18 mouse cellular contexts compared by ENCODE assay signal in the genomic region with DNA sequence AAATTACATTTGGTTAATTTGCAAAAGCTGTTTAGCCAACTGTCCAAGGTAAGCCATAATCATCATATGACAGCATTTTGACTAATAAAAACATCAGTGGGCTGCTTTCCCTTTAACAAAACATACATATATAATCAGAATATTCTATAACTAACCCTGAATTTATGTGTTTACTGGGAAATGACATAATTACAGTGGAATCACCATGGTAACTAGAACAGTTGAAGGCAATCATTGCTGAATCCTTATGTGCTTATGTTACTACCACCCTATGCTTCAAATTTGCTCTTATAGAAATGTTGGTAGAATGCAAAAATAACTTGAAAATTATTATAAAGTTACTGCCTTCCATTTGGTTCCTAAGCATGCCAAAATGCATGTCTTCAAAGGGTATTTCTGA.
"Had no signal": no experiment of that assay in that cellular context is flagged by ENCODE, and none has a peak within 500 bp of the region (broad histone marks: within the 10 kb centered on the region; RNA-seq: fewer than 3 reads in every experiment).

No protein-coding gene starts in this region.

- H3K36me3 ChIP-seq: lung, embryonic 15.5 days; midbrain, embryonic 10.5 days; midbrain, embryonic 12.5 days; neural tube, embryonic 13.5 days; neural tube, embryonic 15.5 days; stomach, embryonic 15.5 days had no signal

- H3K4me3 ChIP-seq: lung, embryonic 15.5 days; midbrain, embryonic 10.5 days; midbrain, embryonic 12.5 days; myocyte; neural tube, embryonic 13.5 days; neural tube, embryonic 15.5 days; stomach, embryonic 15.5 days had no signal

- H3K27me3 ChIP-seq: lung, embryonic 15.5 days; midbrain, embryonic 12.5 days; neural tube, embryonic 13.5 days; neural tube, embryonic 15.5 days; stomach, embryonic 15.5 days had no signal

- DNase-seq: lung, adult 18-20 months; lung, postnatal 14 days; lung, postnatal 36 days; midbrain, embryonic 14.5 days; right cerebral cortex, postnatal 14 days; thymus, adult 2 months; thymus, postnatal 25 days; thymus, postnatal 4 days had no signal

- H3K4me1 ChIP-seq: lung, embryonic 15.5 days; midbrain, embryonic 10.5 days; midbrain, embryonic 12.5 days; neural tube, embryonic 13.5 days; neural tube, embryonic 15.5 days; stomach, embryonic 15.5 days had no signal

- H3K27ac ChIP-seq: lung, embryonic 15.5 days; midbrain, embryonic 10.5 days; midbrain, embryonic 12.5 days; neural tube, embryonic 13.5 days; neural tube, embryonic 15.5 days; stomach, embryonic 15.5 days; stomach, postnatal 0 days had no signal

- ATAC-seq: lung, postnatal 0 days; midbrain, embryonic 16.5 days had no signal

- H3K9me3 ChIP-seq: lung, embryonic 15.5 days; midbrain, embryonic 10.5 days; midbrain, embryonic 12.5 days; neural tube, embryonic 13.5 days; neural tube, embryonic 15.5 days; stomach, embryonic 15.5 days had no signal

- H3K9ac ChIP-seq: lung, embryonic 15.5 days; midbrain, embryonic 12.5 days; neural tube, embryonic 13.5 days; neural tube, embryonic 15.5 days; stomach, embryonic 15.5 days had no signal

- H3K4me2 ChIP-seq: lung, embryonic 15.5 days; midbrain, embryonic 12.5 days; neural tube, embryonic 13.5 days; neural tube, embryonic 15.5 days; stomach, embryonic 15.5 days had no signal
